Mouse (Mus musculus) gastrocnemius, adult 8-10 months (tissue): ENCODE measurements around the gene Tmem120b. TPM values are rescaled to one million over a fixed set of nuclear protein-coding genes. Genes with fewer than 3 reads are reported as not detected.

Source experiments
- DNase-seq, 2 experiments: peaks; one replicate each; pipeline ENCODE4 v3.0.0; 2022; ENCODE audit warnings: low spot score in 2 of 2
- total RNA-seq, 4 experiments: library from RNA; stranded (reverse); gene quantifications; 2 replicates each; pipeline ENCODE4 v1.2.4; 2022

Gene Tmem120b
- total RNA-seq: 10 to 100 TPM; 15.7 to 18.3 (median 17.0) TPM

- no peak for DNase-seq
These were observed at the start of gene Tmem120b for GRCm38 (mm10) chr5:123068115-123068514. Tmem120b (plus strand) TSS chr5:123068415.

GRCm38 (mm10) chr5:123019336-123020016, 48.7 kb upstream of the Tmem120b start:
- DNase-seq: no peak

GRCm38 (mm10) chr5:123020426-123020825, 47.8 kb upstream of the Tmem120b start:
- DNase-seq: no peak

- DNase-seq: no peak
These were observed 46.8 kb upstream of the Tmem120b start for GRCm38 (mm10) chr5:123021438-123021837.

- no peak for DNase-seq
These were observed 45.2 kb upstream of the Tmem120b start for GRCm38 (mm10) chr5:123023049-123023448.

- DNase-seq: peak in 1 of 2 experiments; percentile 64
These were observed 43.9 kb upstream of the Tmem120b start for GRCm38 (mm10) chr5:123024312-123024711.

- DNase-seq: no peak
These were observed 43.1 kb upstream of the Tmem120b start for GRCm38 (mm10) chr5:123024965-123025573.

- DNase-seq: no peak
These were observed 41.8 kb upstream of the Tmem120b start for GRCm38 (mm10) chr5:123026414-123026813.

- no peak for DNase-seq
These were observed 40.8 kb upstream of the Tmem120b start for GRCm38 (mm10) chr5:123027436-123027835.

- DNase-seq: no peak
These were observed 38.5 kb upstream of the Tmem120b start for GRCm38 (mm10) chr5:123029729-123030128.

- no peak for DNase-seq
These were observed 36.9 kb upstream of the Tmem120b start for GRCm38 (mm10) chr5:123031312-123031711.

- no peak for DNase-seq
These were observed 34.5 kb upstream of the Tmem120b start for GRCm38 (mm10) chr5:123033646-123034160.

GRCm38 (mm10) chr5:123035089-123035488, 33.1 kb upstream of the Tmem120b start:
- no peak for DNase-seq

- no peak for DNase-seq
These were observed 32.7 kb upstream of the Tmem120b start for GRCm38 (mm10) chr5:123035564-123035963.

GRCm38 (mm10) chr5:123038115-123038514, 30.1 kb upstream of the Tmem120b start:
- no peak for DNase-seq

- DNase-seq: peak; percentile 74 to 79
These were observed 29.0 kb upstream of the Tmem120b start for GRCm38 (mm10) chr5:123039120-123039752.

- no peak for DNase-seq
These were observed 27.4 kb upstream of the Tmem120b start for GRCm38 (mm10) chr5:123040796-123041195.

- no peak for DNase-seq
These were observed 24.4 kb upstream of the Tmem120b start for GRCm38 (mm10) chr5:123043856-123044255.

GRCm38 (mm10) chr5:123045561-123046295, 22.5 kb upstream of the Tmem120b start:
- DNase-seq: peak; percentile 59 to 61

- DNase-seq: no peak
These were observed 21.3 kb upstream of the Tmem120b start, which contains the start of gene Morn3 for GRCm38 (mm10) chr5:123046916-123047315. Morn3 (minus strand) TSS chr5:123047016.

GRCm38 (mm10) chr5:123049271-123049670, 18.9 kb upstream of the Tmem120b start:
- no peak for DNase-seq
